Mouse (Mus musculus): ENCODE data around the gene Ccr7. TPM values are rescaled to one million over a fixed set of nuclear protein-coding genes. Genes with fewer than 3 reads are reported as not detected.

The Ccr7 gene
- total RNA-seq, 2 experiments from 2014 or later: 0.20 TPM; not detected in 1

Other genes with a start within 250 kb of the Ccr7 start
- 1 to 10 TPM in 1 of 2 experiments, under 1 TPM in 1; 0.89 to 1.5 TPM for gene Cdc6, start 247.3 kb downstream of the Ccr7 start, total RNA-seq (2021)
- gene Rara, start 227.3 kb downstream of the Ccr7 start, total RNA-seq (2021): 10 to 100 TPM; 20.0 to 24.5 TPM
- gene Gjd3, start 172.1 kb downstream of the Ccr7 start, total RNA-seq (2021): not detected
- gene Top2a, start 130.9 kb downstream of the Ccr7 start, total RNA-seq (2021): 10 to 100 TPM; 15.4 to 20.5 TPM
- 10 to 100 TPM; 82.3 to 97.6 TPM for gene Igfbp4, start 113.8 kb downstream of the Ccr7 start, total RNA-seq (2021)
- under 1 TPM; 0.13 to 0.20 TPM for gene Tns4, start 65.8 kb downstream of the Ccr7 start, total RNA-seq (2021)
- gene Smarce1, start 75.9 kb upstream of the Ccr7 start, total RNA-seq (2021): 10 to 100 TPM; 50.1 to 60.8 TPM
- gene Krt222, start 89.0 kb upstream of the Ccr7 start, total RNA-seq (2021): 1 to 10 TPM in 1 of 2 experiments, under 1 TPM in 1; 0.79 to 1.1 TPM
- not detected for gene Krt24, start 130.2 kb upstream of the Ccr7 start, total RNA-seq (2021)
- not detected for gene Krt25, start 167.9 kb upstream of the Ccr7 start, total RNA-seq (2021)
- not detected for gene Krt26, start 182.9 kb upstream of the Ccr7 start, total RNA-seq (2021)
- gene Krt27, start 196.0 kb upstream of the Ccr7 start, total RNA-seq (2021): not detected
- not detected for gene Krt28, start 219.8 kb upstream of the Ccr7 start, total RNA-seq (2021)
- gene Krt10, start 234.3 kb upstream of the Ccr7 start, total RNA-seq (2021): 1 to 10 TPM; 4.4 to 6.4 TPM